Mouse (Mus musculus): ENCODE results near the gene Gm44805. TPM values are rescaled to one million over a fixed set of nuclear protein-coding genes. Genes with fewer than 3 reads are reported as not detected.
A peak's percentile ranks its signal among the peaks of the same experiment; 100 is the strongest.

The Gm44805 gene
- polyA plus RNA-seq, 1 experiment from 2014 or later: not detected

GRCm38 (mm10) chr7:19666750-19667149 lies 14.5 kb downstream of the Gm44805 start:
- H3K27ac ChIP-seq (replicated peaks): no peak overlapping the region
- peaks cover 27% of the 10 kb centered on the region for H3K4me1 ChIP-seq
- 70% methylated on average over 3 of the region's 3 CpGs for WGBS
- no peak for DNase-seq (ENCODE audit: low spot score)
- H3K27me3 ChIP-seq (replicated peaks; ENCODE audit: low read depth, poor library complexity, severe bottlenecking): no peaks in the 10 kb centered on the region
- H3K4me3 ChIP-seq: no peak overlapping the region
- H3K9me3 ChIP-seq: no peaks in the 10 kb centered on the region
- peaks cover 13% of the 10 kb centered on the region for H3K36me3 ChIP-seq (replicated peaks)

- H3K27me3 ChIP-seq (replicated peaks; ENCODE audit: low read depth, poor library complexity, severe bottlenecking): no peaks in the 10 kb centered on the region
- DNase-seq (ENCODE audit: low spot score): peak; percentile 99
- H3K9me3 ChIP-seq: no peaks in the 10 kb centered on the region
- H3K36me3 ChIP-seq (replicated peaks): peaks cover 29% of the 10 kb centered on the region
- peak within 1 kb of the TSS; percentile 92 for H3K27ac ChIP-seq (replicated peaks)
- under 1% methylated on average over 63 of the region's 63 CpGs for WGBS
- peaks cover 27% of the 10 kb centered on the region for H3K4me1 ChIP-seq
- peak within 1 kb of the TSS; percentile 93 for H3K4me3 ChIP-seq
Observed at GRCm38 (mm10) chr7:19664955-19665841, 16.0 kb downstream of the Gm44805 start, which contains the start of gene Clptm1. TSS of gene Clptm1 (minus strand) at chr7:19665033.

GRCm38 (mm10) chr7:19664455-19664954 lies 16.7 kb downstream of the Gm44805 start:
- WGBS: under 1% methylated on average over 37 of the region's 37 CpGs
- Histone ChIP-seq H3K9me3 (no peaks in the 10 kb centered on the region), H3K4me1 (peaks cover 24% of the 10 kb centered on the region), H3K27ac (replicated peaks) (peak overlapping the region; percentile 92), H3K36me3 (replicated peaks) (peaks cover 36% of the 10 kb centered on the region), H3K27me3 (replicated peaks; ENCODE audit: low read depth, poor library complexity, severe bottlenecking) (no peaks in the 10 kb centered on the region), H3K4me3 (peak overlapping the region; percentile 93)
- no peak for DNase-seq (ENCODE audit: low spot score)

GRCm38 (mm10) chr7:19663940-19664339 lies 17.3 kb downstream of the Gm44805 start:
- H3K4me3 ChIP-seq: peak overlapping the region; percentile 93
- H3K4me1 ChIP-seq: peaks cover 18% of the 10 kb centered on the region
- peak overlapping the region; percentile 92 for H3K27ac ChIP-seq (replicated peaks)
- no peak for DNase-seq (ENCODE audit: low spot score)
- peaks cover 41% of the 10 kb centered on the region for H3K36me3 ChIP-seq (replicated peaks)
- H3K9me3 ChIP-seq: no peaks in the 10 kb centered on the region
- WGBS: 17% methylated on average over 8 of the region's 8 CpGs
- no peaks in the 10 kb centered on the region for H3K27me3 ChIP-seq (replicated peaks; ENCODE audit: low read depth, poor library complexity, severe bottlenecking)

GRCm38 (mm10) chr7:19652614-19653013 lies 28.6 kb downstream of the Gm44805 start:
- WGBS: 98% methylated on average over 2 of the region's 2 CpGs
- no peak for DNase-seq (ENCODE audit: low spot score)
- no peak overlapping the region for H3K4me3 ChIP-seq
- no peaks in the 10 kb centered on the region for H3K27me3 ChIP-seq (replicated peaks; ENCODE audit: low read depth, poor library complexity, severe bottlenecking)
- no peaks in the 10 kb centered on the region for H3K4me1 ChIP-seq
- no peak overlapping the region for H3K27ac ChIP-seq (replicated peaks)
- peaks cover 99% of the 10 kb centered on the region for H3K36me3 ChIP-seq (replicated peaks)
- H3K9me3 ChIP-seq: no peaks in the 10 kb centered on the region

- H3K9me3 ChIP-seq: no peaks in the 10 kb centered on the region
- 92% methylated on average over 6 of the region's 6 CpGs for WGBS
- H3K4me1 ChIP-seq: no peaks in the 10 kb centered on the region
- DNase-seq (ENCODE audit: low spot score): no peak
- no peak overlapping the region for H3K4me3 ChIP-seq
- no peak overlapping the region for H3K27ac ChIP-seq (replicated peaks)
- H3K36me3 ChIP-seq (replicated peaks): peaks cover 99% of the 10 kb centered on the region
- no peaks in the 10 kb centered on the region for H3K27me3 ChIP-seq (replicated peaks; ENCODE audit: low read depth, poor library complexity, severe bottlenecking)
Observed at GRCm38 (mm10) chr7:19651063-19651786, 30.0 kb downstream of the Gm44805 start.

- Histone ChIP-seq H3K27ac (replicated peaks) (no peak overlapping the region), H3K36me3 (replicated peaks) (peaks cover 100% of the 10 kb centered on the region), H3K4me1 (no peaks in the 10 kb centered on the region), H3K9me3 (no peaks in the 10 kb centered on the region), H3K27me3 (replicated peaks; ENCODE audit: low read depth, poor library complexity, severe bottlenecking) (no peaks in the 10 kb centered on the region), H3K4me3 (no peak overlapping the region)
- no peak for DNase-seq (ENCODE audit: low spot score)
- 93% methylated on average over 4 of the region's 4 CpGs for WGBS
Observed at GRCm38 (mm10) chr7:19641223-19641622, 40.0 kb downstream of the Gm44805 start.

- no peak for DNase-seq (ENCODE audit: low spot score)
- H3K36me3 ChIP-seq (replicated peaks): peaks cover 86% of the 10 kb centered on the region
- no peak overlapping the region for H3K4me3 ChIP-seq
- no peaks in the 10 kb centered on the region for H3K9me3 ChIP-seq
- H3K27me3 ChIP-seq (replicated peaks; ENCODE audit: low read depth, poor library complexity, severe bottlenecking): no peaks in the 10 kb centered on the region
- WGBS: 89% methylated on average over 11 of the region's 11 CpGs
- H3K27ac ChIP-seq (replicated peaks): no peak overlapping the region
- no peaks in the 10 kb centered on the region for H3K4me1 ChIP-seq
Observed at GRCm38 (mm10) chr7:19635074-19635827, 46.0 kb downstream of the Gm44805 start.

- peaks cover 3% of the 10 kb centered on the region; the same call in 1 of the 2 replicates for H3K4me1 ChIP-seq
- no peak overlapping the region for H3K4me3 ChIP-seq
- peaks cover 79% of the 10 kb centered on the region for H3K36me3 ChIP-seq (replicated peaks)
- H3K27ac ChIP-seq (replicated peaks): no peak overlapping the region
- no peaks in the 10 kb centered on the region for H3K27me3 ChIP-seq (replicated peaks; ENCODE audit: low read depth, poor library complexity, severe bottlenecking)
- no peaks in the 10 kb centered on the region for H3K9me3 ChIP-seq
- DNase-seq (ENCODE audit: low spot score): no peak
- 95% methylated on average over 2 of the region's 2 CpGs for WGBS
Observed at GRCm38 (mm10) chr7:19634591-19634990, 46.6 kb downstream of the Gm44805 start.

- Histone ChIP-seq H3K4me3 (no peak overlapping the region), H3K27ac (replicated peaks) (no peak overlapping the region), H3K4me1 (peaks cover 8% of the 10 kb centered on the region; the same call in 1 of the 2 replicates), H3K9me3 (no peaks in the 10 kb centered on the region), H3K27me3 (replicated peaks; ENCODE audit: low read depth, poor library complexity, severe bottlenecking) (no peaks in the 10 kb centered on the region), H3K36me3 (replicated peaks) (peaks cover 72% of the 10 kb centered on the region)
- WGBS: 92% methylated on average over 15 of the region's 15 CpGs
- DNase-seq (ENCODE audit: low spot score): no peak
Observed at GRCm38 (mm10) chr7:19633855-19634254, 47.4 kb downstream of the Gm44805 start.

GRCm38 (mm10) chr7:19633197-19633596 lies 48.0 kb downstream of the Gm44805 start:
- Histone ChIP-seq H3K9me3 (no peaks in the 10 kb centered on the region), H3K36me3 (replicated peaks) (peaks cover 65% of the 10 kb centered on the region), H3K27ac (replicated peaks) (no peak overlapping the region), H3K4me1 (peaks cover 14% of the 10 kb centered on the region), H3K27me3 (replicated peaks; ENCODE audit: low read depth, poor library complexity, severe bottlenecking) (no peaks in the 10 kb centered on the region), H3K4me3 (no peak overlapping the region)
- no peak for DNase-seq (ENCODE audit: low spot score)
- 93% methylated on average over 17 of the region's 17 CpGs for WGBS

GRCm38 (mm10) chr7:19632720-19633119 lies 48.5 kb downstream of the Gm44805 start:
- Histone ChIP-seq H3K27me3 (replicated peaks; ENCODE audit: low read depth, poor library complexity, severe bottlenecking) (no peaks in the 10 kb centered on the region), H3K9me3 (no peaks in the 10 kb centered on the region), H3K36me3 (replicated peaks) (peaks cover 61% of the 10 kb centered on the region), H3K4me1 (peaks cover 15% of the 10 kb centered on the region), H3K27ac (replicated peaks) (no peak overlapping the region), H3K4me3 (no peak overlapping the region; the same call in 1 of the 2 replicates)
- no peak for DNase-seq (ENCODE audit: low spot score)
